Mouse (Mus musculus) left cerebral cortex, postnatal 25 days (tissue): ENCODE results near the gene Lrfn4. TPM values are rescaled to one million over a fixed set of nuclear protein-coding genes. Genes with fewer than 3 reads are reported as not detected.
"Not testable (repeated sequence)": the region's sequence is repeated elsewhere in the genome, so short reads cannot be mapped to it uniquely, and the experiment has no call there.

Experiments
- DNase-seq, 2 experiments: peaks; one replicate each; pipeline ENCODE4 v3.0.0; 2022; ENCODE audit warnings: low spot score in 2 of 2, mixed read lengths in 1 of 2
- intact Hi-C: fragments of 180-260 bp; cut with DNase I; formaldehyde crosslinking; loops from one replicate; pipeline ENCODE4 v1.15.1; 2025
- total RNA-seq, 2 experiments: library from RNA; stranded (reverse); gene quantifications; 2 replicates each; pipeline ENCODE4 v1.2.3; 2021

Lrfn4 gene
- total RNA-seq, 2 experiments from 2014 or later = 47.2 to 47.3 TPM

GRCm38 (mm10) chr19:4613464-4614304, 1.8 kb downstream of the Lrfn4 start:
- DNase-seq = no peak
- intact Hi-C loops = loop anchor here (2.0 kb wide), 1 partner anchor 117 kb away; no protein-coding TSS in a partner anchor

GRCm38 (mm10) chr19:4612181-4612961, 3.1 kb downstream of the Lrfn4 start:
- DNase-seq = no peak
- intact Hi-C loops = no loop called here

DNA sequence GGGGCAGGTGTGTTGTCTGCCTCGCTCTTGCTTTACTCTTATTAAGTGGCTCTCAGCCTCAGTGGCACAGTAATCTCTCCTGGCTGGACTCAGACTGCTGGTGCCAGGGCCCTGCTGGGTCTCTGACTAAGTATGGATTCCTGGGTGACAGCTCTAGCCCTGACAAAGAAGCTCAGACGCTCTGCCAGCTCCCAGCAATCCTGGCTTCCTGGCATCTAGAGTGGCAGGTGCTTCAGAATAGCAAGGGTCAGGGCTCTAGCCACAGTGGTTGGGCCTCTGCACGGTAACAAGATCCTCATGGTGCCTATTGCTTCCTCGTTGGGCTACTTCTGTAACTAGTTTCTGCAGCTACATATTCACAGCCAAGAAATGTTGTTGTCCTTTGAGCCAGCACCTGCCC, 5.4 kb downstream of the Lrfn4 start:
- no peak for DNase-seq
- intact Hi-C loops = no loop called here

GRCm38 (mm10) chr19:4608511-4608910, 7.0 kb downstream of the Lrfn4 start:
- DNase-seq = no peak
- intact Hi-C loops = no loop called here

- DNase-seq = no peak
- intact Hi-C loops = no loop called here
Measured at GRCm38 (mm10) chr19:4607406-4607805, 8.1 kb downstream of the Lrfn4 start.

DNA sequence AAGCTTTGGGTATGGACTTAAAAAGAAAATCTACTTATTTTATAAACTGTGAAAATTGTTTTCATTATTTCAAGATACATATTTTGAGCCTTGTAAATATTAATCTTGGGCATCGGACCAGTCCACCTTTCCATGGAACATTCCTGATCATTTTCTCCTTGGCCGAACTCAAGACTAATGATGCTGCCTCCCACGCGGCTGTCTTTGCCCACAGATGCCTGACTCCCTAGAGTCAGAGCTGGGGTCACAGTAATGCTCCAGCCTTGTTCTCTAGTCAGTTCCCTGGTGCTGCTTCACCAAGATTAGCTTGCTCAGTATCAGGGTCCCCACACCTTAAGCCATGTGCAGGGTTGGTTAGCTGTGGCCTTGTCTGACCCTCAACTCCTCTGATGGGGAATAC, 9.8 kb downstream of the Lrfn4 start:
- intact Hi-C loops = no loop called here
- no peak for DNase-seq

DNA sequence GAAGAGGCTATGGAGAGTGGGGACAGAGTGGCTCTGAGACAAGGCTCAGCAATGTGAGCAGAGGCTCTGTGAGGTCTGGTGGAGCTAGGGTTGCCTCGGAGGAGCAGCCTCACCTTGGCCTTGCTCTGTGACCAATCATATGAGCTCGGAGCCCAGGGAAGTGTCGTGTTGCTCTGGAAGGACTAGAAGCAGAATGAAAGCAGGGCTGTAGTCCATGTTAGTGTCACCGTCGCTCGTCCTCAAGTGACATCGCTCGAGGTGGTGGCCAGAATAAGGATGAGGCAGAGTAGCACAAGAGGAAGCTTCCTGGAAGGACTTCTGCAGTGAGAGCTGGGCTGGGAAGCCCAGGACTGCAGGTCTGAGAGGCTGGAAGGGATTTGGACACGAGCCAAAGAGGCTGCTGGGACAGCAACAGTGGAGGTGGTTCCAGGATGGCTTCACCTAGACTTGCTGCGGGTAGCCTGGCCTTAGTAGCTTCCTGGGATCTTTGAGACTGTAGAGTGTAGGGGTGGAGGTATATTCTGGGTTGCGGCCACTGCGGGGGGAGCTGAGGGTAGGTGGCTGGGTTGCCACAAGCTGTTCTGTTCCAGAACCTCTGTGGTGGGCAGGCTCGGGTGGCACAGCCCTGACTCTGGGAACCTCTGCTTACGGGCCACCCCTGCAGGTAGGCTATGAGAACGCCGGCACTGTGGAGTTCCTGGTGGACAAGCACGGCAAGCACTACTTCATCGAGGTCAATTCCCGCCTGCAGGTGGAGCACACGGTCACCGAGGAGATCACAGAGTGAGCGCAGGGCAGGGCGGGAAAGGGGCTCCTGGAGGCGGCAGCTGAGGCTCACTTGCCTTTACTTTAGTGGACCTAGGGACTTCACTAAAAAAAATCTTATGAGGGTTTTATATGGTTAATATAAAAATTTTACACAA, 11.4 kb downstream of the Lrfn4 start:
- intact Hi-C loops = no loop called here
- no peak for DNase-seq

GRCm38 (mm10) chr19:4602459-4602858, 13.0 kb downstream of the Lrfn4 start:
- intact Hi-C loops = no loop called here
- DNase-seq = no peak

GRCm38 (mm10) chr19:4596071-4596470, 19.4 kb downstream of the Lrfn4 start:
- DNase-seq = no peak
- intact Hi-C loops = no loop called here

DNA sequence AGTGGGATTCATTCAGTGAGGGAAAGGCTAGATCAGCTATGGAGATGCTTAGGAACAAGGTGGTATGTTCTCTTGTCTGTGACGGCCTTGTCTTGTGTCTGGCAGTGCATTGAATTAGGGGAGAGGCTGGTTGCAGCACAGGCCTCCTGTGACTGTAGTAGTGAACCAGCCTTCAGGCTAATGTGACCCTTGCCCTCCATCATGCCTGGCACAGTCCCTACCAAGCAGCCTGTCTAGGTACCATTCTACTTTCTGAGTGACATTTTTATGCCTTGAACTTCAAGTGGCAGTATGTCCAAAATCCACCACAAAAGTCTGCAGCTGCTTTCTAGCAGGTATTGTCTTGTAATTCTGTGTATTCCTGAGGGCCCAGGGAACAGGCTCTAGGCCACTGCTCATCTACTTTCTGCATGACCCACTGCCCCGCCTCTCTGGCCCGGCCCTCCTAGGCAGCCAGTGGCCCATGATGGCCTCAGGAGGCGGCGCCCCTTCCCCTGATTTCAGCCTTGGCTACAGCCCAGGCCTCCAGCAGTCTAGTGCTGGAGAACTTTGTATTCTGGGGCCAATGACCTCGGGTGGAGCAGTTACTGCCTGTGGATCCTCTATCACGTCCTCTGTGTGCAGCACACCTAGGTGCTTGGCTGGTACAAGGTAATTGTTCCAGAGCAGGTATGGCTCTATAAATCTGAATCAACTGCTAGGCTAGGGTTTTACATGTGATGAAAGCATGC, 21.5 kb downstream of the Lrfn4 start:
- intact Hi-C loops = no loop called here
- DNase-seq = no peak

GRCm38 (mm10) chr19:4590025-4590424, 25.4 kb downstream of the Lrfn4 start:
- intact Hi-C loops = no loop called here
- DNase-seq = no peak

DNA sequence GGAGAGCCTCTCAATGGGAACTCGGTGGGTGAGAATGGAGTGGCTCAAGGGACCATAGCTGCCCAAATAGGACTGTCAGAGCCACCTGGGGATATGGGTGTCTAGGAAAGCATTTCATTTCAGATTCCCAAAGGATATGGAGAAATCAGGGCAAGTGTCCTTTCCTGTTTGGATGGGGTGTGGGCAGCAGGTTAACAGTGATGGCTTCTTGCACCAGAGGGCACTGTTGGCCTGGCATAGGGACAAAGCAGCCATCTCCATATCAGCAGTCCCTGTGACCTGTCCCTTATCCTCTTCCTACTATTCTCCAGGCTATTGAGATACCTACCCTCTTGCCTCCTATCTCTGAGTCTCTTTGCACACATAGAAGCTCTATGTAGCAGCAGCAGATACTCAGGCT, 26.4 kb downstream of the Lrfn4 start:
- DNase-seq = no peak
- intact Hi-C loops = no loop called here

DNA sequence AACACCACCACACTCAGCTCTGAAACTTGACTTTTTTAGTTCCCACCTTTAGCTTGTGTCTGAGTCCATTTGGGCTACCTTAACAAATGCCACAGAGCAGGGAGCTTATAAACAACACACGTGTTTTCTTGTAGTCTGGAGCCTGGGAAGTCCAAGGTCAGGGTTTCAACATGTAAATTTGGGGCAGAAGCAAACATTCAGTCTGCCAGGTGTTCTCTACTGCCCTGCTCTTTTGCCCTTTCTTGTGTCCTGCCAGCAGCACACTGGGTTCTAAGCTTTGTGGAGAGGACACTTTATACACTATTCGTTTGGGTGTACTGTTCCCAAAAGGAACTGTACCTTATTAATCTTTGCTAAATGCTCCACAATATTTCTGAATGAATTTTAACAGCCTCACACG, 27.0 kb downstream of the Lrfn4 start:
- intact Hi-C loops = no loop called here
- DNase-seq = no peak

- peak; percentile 44 to 70 for DNase-seq
- intact Hi-C loops = no loop called here
Measured at GRCm38 (mm10) chr19:4587426-4587825, 28.0 kb downstream of the Lrfn4 start.

DNA sequence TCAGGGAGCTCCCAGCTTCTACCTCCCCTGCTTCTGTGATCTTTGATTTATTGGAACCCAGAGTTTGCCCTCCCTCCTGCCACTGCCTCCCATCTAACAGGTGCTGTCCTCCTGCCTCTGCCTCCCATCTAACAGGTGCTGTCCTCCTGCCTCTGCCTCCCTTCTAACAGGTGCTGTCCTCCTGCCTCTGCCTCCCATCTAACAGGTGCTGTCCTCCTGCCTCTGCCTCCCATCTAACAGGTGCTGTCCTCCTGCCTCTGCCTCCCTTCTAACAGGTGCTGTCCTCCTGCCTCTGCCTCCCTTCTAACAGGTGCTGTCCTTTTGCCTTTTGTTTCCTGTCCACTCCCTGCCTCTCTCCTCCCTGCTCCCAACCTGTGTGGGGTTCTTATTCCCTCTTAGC, 28.7 kb downstream of the Lrfn4 start:
- intact Hi-C loops, DNase-seq: not testable (repeated sequence)

DNA sequence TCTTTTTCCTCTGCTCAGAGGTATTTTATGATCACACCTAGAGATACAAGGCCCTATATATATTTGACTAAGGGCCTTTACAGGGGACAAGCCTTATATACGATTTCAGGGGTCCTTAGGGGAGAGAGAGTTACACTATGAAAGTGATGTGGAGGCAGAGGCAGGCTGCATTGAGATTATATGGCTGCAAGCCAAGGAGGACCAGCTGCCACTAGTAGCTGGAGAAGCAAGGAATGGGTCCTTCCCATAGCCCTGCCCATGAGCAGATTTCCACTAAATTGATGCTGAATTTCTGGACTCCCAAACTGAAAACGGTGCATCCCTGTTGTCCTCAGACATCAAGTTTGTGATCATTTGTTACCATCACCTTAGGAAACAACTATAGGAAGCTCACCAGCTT, 31.6 kb downstream of the Lrfn4 start:
- intact Hi-C loops = no loop called here
- peak in 1 of 2 experiments; percentile 16 for DNase-seq

GRCm38 (mm10) chr19:4579296-4579695, 36.2 kb downstream of the Lrfn4 start:
- DNase-seq = no peak
- intact Hi-C loops = no loop called here

GRCm38 (mm10) chr19:4578799-4579198, 36.7 kb downstream of the Lrfn4 start:
- intact Hi-C loops = no loop called here
- DNase-seq = no peak

GRCm38 (mm10) chr19:4573241-4573640, 42.2 kb downstream of the Lrfn4 start:
- intact Hi-C loops = no loop called here
- no peak for DNase-seq
